Mouse (Mus musculus) thymus, postnatal 0 days (tissue): Measurements from ENCODE around the gene Slc22a4. TPM values are rescaled to one million over a fixed set of nuclear protein-coding genes. Genes with fewer than 3 reads are reported as not detected.
"Not testable (repeated sequence)": the region's sequence is repeated elsewhere in the genome, so short reads cannot be mapped to it uniquely, and the experiment has no call there.

Experiments used
- DNase-seq: peaks from one replicate; pipeline ENCODE4 v3.0.0-alpha.2; 2015; ENCODE audit warnings: low spot score
- polyA plus RNA-seq: library from polyadenylated mRNA; unstranded; fragments of >200 nt; fragmentation: Nextera tagmentation; extraction: Ambion mirVana; gene quantifications from 2 replicates; pipeline ENCODE4 v1.2.1, GENCODE M21; 2015

The Slc22a4 gene
- polyA plus RNA-seq, 1 experiment from 2014 or later = 0.46 TPM

GRCm38 (mm10) chr11:54006901-54007300, 21.0 kb downstream of the Slc22a4 start:
- DNase-seq = no peak

GRCm38 (mm10) chr11:54006362-54006761, 21.5 kb downstream of the Slc22a4 start:
- DNase-seq = not testable (repeated sequence)

- DNase-seq = no peak
Observed at GRCm38 (mm10) chr11:54004734-54005133, 23.2 kb downstream of the Slc22a4 start.

- no peak for DNase-seq
Observed at GRCm38 (mm10) chr11:54004221-54004620, 23.7 kb downstream of the Slc22a4 start.

- peak; percentile 54 for DNase-seq
Observed at GRCm38 (mm10) chr11:54002761-54003717, 24.9 kb downstream of the Slc22a4 start.

- peak; percentile 71 for DNase-seq
Observed at GRCm38 (mm10) chr11:54002147-54002760, 25.6 kb downstream of the Slc22a4 start.

GRCm38 (mm10) chr11:53997661-53998060, 30.2 kb downstream of the Slc22a4 start:
- DNase-seq = no peak

GRCm38 (mm10) chr11:53992264-53992663, 35.6 kb downstream of the Slc22a4 start:
- DNase-seq = no peak

- DNase-seq = no peak
Observed at GRCm38 (mm10) chr11:53989232-53989631, 38.7 kb downstream of the Slc22a4 start.

- DNase-seq = no peak
Observed at GRCm38 (mm10) chr11:53988081-53988480, 39.8 kb downstream of the Slc22a4 start.

GRCm38 (mm10) chr11:53981396-53981795, 46.5 kb downstream of the Slc22a4 start:
- no peak for DNase-seq

- peak; percentile 76 for DNase-seq
Observed at GRCm38 (mm10) chr11:53979788-53980621, 47.9 kb downstream of the Slc22a4 start, which contains the start of gene Slc22a21. Slc22a21 (minus strand) TSS chr11:53980332.

- DNase-seq = not testable (repeated sequence)
Observed at GRCm38 (mm10) chr11:53979456-53979787, 48.5 kb downstream of the Slc22a4 start.

GRCm38 (mm10) chr11:53977672-53978071, 50.2 kb downstream of the Slc22a4 start:
- DNase-seq = no peak

GRCm38 (mm10) chr11:53975559-53975958, 52.3 kb downstream of the Slc22a4 start:
- no peak for DNase-seq

- DNase-seq = no peak
Observed at GRCm38 (mm10) chr11:53958984-53959383, 68.9 kb downstream of the Slc22a4 start.

- DNase-seq = peak; percentile 18
Observed at GRCm38 (mm10) chr11:53958176-53958575, 69.7 kb downstream of the Slc22a4 start.

GRCm38 (mm10) chr11:53956636-53957035, 71.3 kb downstream of the Slc22a4 start:
- DNase-seq = no peak

- DNase-seq = no peak
Observed at GRCm38 (mm10) chr11:53954653-53955052, 73.2 kb downstream of the Slc22a4 start.

GRCm38 (mm10) chr11:53950133-53950532, 77.8 kb downstream of the Slc22a4 start:
- DNase-seq = not testable (repeated sequence)
